Mouse (Mus musculus) spleen, postnatal 10 days (tissue): ENCODE measurements at regions not wholly inside any gene's neighbourhood (a gene's known extent, or its start where the extent isn't known, plus 50 kb on each side); places are given as distances from the start of the nearest gene placed in this dataset.
"Not testable (repeated sequence)": the region's sequence is repeated elsewhere in the genome, so short reads cannot be mapped to it uniquely, and the experiment has no call there.

Experiments
- DNase-seq, 2 experiments: peaks; one replicate each; pipeline ENCODE4 v3.0.0; 2021 to 2022; ENCODE audit warnings: low spot score in 2 of 2

- no peak for DNase-seq
Measured at GRCm38 (mm10) chr17:42956588-42956987, 59.8 kb upstream of the Tnfrsf21 start.

GRCm38 (mm10) chr17:42954722-42955121, 61.6 kb upstream of the Tnfrsf21 start:
- DNase-seq: no peak

- DNase-seq: no peak
Measured at GRCm38 (mm10) chr17:42944453-42944852, 68.0 kb upstream of the Cd2ap start.

- peak; percentile 17 to 59 for DNase-seq
Measured at GRCm38 (mm10) chr17:42943272-42943696, 66.8 kb upstream of the Cd2ap start.

- no peak for DNase-seq
Measured at GRCm38 (mm10) chr17:42939476-42939875, 63.0 kb upstream of the Cd2ap start.

DNA sequence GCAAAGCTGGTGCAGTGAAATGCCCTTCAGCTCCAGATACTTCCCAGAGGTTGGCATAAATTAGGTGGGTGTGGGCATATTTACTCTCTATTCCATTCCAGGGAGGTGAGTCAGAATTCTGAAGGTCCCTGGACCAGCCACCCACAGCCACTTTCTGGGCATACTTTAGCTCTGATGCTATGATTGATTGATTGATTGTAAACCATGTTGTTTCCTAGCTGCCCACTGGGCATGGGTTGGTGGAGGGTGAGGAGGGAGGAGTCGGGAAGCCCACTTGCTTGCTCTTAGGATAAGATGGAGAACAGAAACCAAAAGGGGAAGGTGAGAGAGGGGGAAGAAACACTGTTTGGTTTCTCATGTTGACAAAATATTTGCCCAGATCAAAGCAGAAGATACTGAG, 62.1 kb upstream of the Cd2ap start:
- DNase-seq: no peak

GRCm38 (mm10) chr17:42937480-42937879, 61.0 kb upstream of the Cd2ap start:
- not testable (repeated sequence) for DNase-seq

GRCm38 (mm10) chr17:42934068-42934467, 57.6 kb upstream of the Cd2ap start:
- no peak for DNase-seq

GRCm38 (mm10) chr17:42933335-42934004, 57.0 kb upstream of the Cd2ap start:
- no peak for DNase-seq

DNA sequence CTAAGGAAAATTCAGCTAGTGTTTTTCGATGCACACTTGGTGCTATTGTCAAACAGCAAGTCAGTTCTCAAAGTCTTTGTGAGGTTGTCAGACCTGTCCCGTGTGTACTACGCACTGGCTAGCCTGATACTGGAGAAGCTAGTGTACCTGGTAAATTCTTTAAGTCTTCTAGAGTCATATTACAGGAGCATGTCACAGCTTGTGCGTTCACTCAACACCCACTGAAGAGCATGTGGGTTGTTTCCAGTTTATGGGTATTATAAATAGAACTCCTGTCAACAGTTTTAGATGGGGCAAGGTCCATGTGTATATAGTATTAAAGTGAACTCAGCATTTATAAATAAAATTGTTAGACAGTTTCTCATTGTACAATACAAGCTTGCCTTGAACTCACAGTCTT, 50.9 kb upstream of the Cd2ap start:
- DNase-seq: no peak
